Comparison of ENCODE assay signal across 15 mouse cellular contexts in the genomic region with DNA sequence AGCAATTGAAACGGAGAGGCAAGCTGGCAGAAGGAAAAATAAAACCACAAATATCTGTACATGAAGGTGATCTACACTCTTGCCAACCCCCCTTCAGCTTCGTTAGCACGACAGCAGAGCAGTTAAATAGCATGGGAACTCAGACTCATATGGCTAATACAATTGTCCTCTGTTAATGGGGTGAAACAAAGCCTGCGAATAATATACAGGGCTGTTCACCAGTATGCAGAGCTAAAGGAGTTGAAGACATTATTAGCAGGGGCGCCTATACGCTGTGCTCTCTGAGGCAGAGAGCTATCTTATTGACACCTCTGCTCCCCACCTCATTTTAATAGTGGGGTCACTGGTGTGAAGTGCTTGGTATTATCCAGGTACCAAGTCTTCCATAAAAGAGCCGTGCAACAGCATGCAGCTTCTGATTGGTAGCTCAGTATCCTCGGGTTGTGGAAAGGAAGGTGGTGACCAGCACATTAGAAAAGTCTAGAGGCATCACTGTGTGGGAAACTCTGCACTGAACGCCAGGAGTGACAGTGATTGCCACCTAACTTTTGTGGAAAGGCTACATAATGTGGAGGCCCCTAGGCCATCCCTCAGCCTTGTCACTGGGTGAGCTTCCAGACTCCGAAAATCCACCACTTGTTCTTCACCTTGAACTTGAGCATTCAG. TPM values are rescaled to one million over a fixed set of nuclear protein-coding genes. Genes with fewer than 3 reads are reported as not detected.
DNase-seq lines count a peak whose midpoint lies in the region; ATAC-seq lines count a peak whose summit lies in the region.
"Had no signal": no experiment of that assay in that cellular context is flagged by ENCODE, and none has a peak within 500 bp of the region (broad histone marks: within the 10 kb centered on the region; RNA-seq: fewer than 3 reads in every experiment).

No protein-coding gene starts in this region.

- no peak for DNase-seq in heart, postnatal 4 days
- DNase-seq in midbrain, embryonic 14.5 days, result no peak
- DNase-seq in retina, postnatal 1 day, result peak; percentile 64
- DNase-seq in layer of hippocampus, postnatal 10 days (ENCODE audit: low spot score in 2 of 2), result no peak
- DNase-seq: adrenal gland, postnatal 36 days; cerebellum, postnatal 36 days; left cerebral cortex, postnatal 4 days; liver, embryonic 13.5 days; right cerebral cortex, postnatal 14 days had no signal

- H3K9ac ChIP-seq in heart, embryonic 15.5 days, result no peak overlapping the region
- no peak overlapping the region for H3K9ac ChIP-seq in midbrain, embryonic 16.5 days (ENCODE audit: low read depth, low read length)
- no peak overlapping the region for H3K9ac ChIP-seq in midbrain, embryonic 14.5 days (replicated peaks; ENCODE audit: low read length)
- peak overlapping the region; percentile 49; the same call in 1 of the 2 replicates for H3K9ac ChIP-seq in hindbrain, embryonic 13.5 days
- H3K9ac ChIP-seq: liver, embryonic 13.5 days had no signal

- H3K9me3 ChIP-seq in heart, embryonic 15.5 days (replicated peaks), result no peaks in the 10 kb centered on the region
- H3K9me3 ChIP-seq in midbrain, embryonic 16.5 days (replicated peaks; ENCODE audit: control insufficient read depth, low read length, poor library complexity, severe bottlenecking), result no peaks in the 10 kb centered on the region
- H3K9me3 ChIP-seq in midbrain, embryonic 14.5 days (ENCODE audit: control insufficient read depth, low read length), result no peaks in the 10 kb centered on the region
- no peaks in the 10 kb centered on the region for H3K9me3 ChIP-seq in hindbrain, embryonic 13.5 days
- H3K9me3 ChIP-seq: liver, embryonic 13.5 days; midbrain, embryonic 10.5 days had no signal

- H3K27me3 ChIP-seq in heart, embryonic 15.5 days, result no peaks in the 10 kb centered on the region
- no peaks in the 10 kb centered on the region for H3K27me3 ChIP-seq in midbrain, embryonic 16.5 days (ENCODE audit: control insufficient read depth, insufficient read depth, low read depth, low read length)
- H3K27me3 ChIP-seq in midbrain, embryonic 14.5 days (ENCODE audit: control insufficient read depth, insufficient read depth, low read length), result no peaks in the 10 kb centered on the region
- no peaks in the 10 kb centered on the region for H3K27me3 ChIP-seq in hindbrain, embryonic 13.5 days
- H3K27me3 ChIP-seq: liver, embryonic 13.5 days had no signal

- no peak for ATAC-seq in heart, embryonic 15.5 days (replicated peaks; ENCODE audit: insufficient number of reproducible peaks, insufficient read depth, low FRiP score, low read depth)
- 0 out of 2 replicates have a peak, but pooled peaks have one; percentile 9 for ATAC-seq in midbrain, embryonic 16.5 days
- ATAC-seq in midbrain, embryonic 14.5 days (ENCODE audit: low FRiP score, low TSS enrichment), result no peak
- peak; percentile 76 for ATAC-seq in hindbrain, embryonic 13.5 days (ENCODE audit: low FRiP score)
- no peak for ATAC-seq in megakaryocyte progenitor cell, adult 5-6 weeks (replicated peaks; ENCODE audit: poor library complexity)
- ATAC-seq: lung, postnatal 0 days had no signal

- H3K36me3 ChIP-seq in heart, embryonic 15.5 days, result no peaks in the 10 kb centered on the region
- H3K36me3 ChIP-seq in midbrain, embryonic 16.5 days (ENCODE audit: control insufficient read depth, insufficient read depth, low read length), result no peaks in the 10 kb centered on the region
- no peaks in the 10 kb centered on the region for H3K36me3 ChIP-seq in midbrain, embryonic 14.5 days (ENCODE audit: control insufficient read depth, insufficient read depth, low read length)
- no peaks in the 10 kb centered on the region for H3K36me3 ChIP-seq in hindbrain, embryonic 13.5 days
- H3K36me3 ChIP-seq: liver, embryonic 13.5 days had no signal

- peak overlapping the region; percentile 9; the same call in 1 of the 2 replicates for H3K27ac ChIP-seq in heart, embryonic 15.5 days
- no peak overlapping the region for H3K27ac ChIP-seq in midbrain, embryonic 16.5 days (ENCODE audit: low read length)
- H3K27ac ChIP-seq in midbrain, embryonic 14.5 days (replicated peaks; ENCODE audit: low read depth, low read length), result no peak overlapping the region
- H3K27ac ChIP-seq in hindbrain, embryonic 13.5 days, result peak overlapping the region; percentile 55
- H3K27ac ChIP-seq: liver, embryonic 13.5 days; midbrain, embryonic 10.5 days had no signal

- H3K4me3 ChIP-seq in heart, embryonic 15.5 days, result no peak overlapping the region
- H3K4me3 ChIP-seq in midbrain, embryonic 16.5 days (ENCODE audit: low read depth, low read length), result no peak overlapping the region
- no peak overlapping the region for H3K4me3 ChIP-seq in midbrain, embryonic 14.5 days (replicated peaks; ENCODE audit: low read depth, low read length)
- H3K4me3 ChIP-seq in hindbrain, embryonic 13.5 days, result no peak overlapping the region
- H3K4me3 ChIP-seq: liver, embryonic 13.5 days; midbrain, embryonic 10.5 days had no signal

- H3K4me1 ChIP-seq in heart, embryonic 15.5 days (replicated peaks), result peaks cover 64% of the 10 kb centered on the region
- peaks cover 5% of the 10 kb centered on the region; the same call in 1 of the 2 replicates for H3K4me1 ChIP-seq in midbrain, embryonic 16.5 days (ENCODE audit: control insufficient read depth, insufficient read depth, low read length)
- no peaks in the 10 kb centered on the region for H3K4me1 ChIP-seq in midbrain, embryonic 14.5 days (ENCODE audit: control insufficient read depth, insufficient read depth, low read length)
- peaks cover 33% of the 10 kb centered on the region for H3K4me1 ChIP-seq in hindbrain, embryonic 13.5 days (replicated peaks)

- WGBS in heart, embryonic 15.5 days, result 67% methylated on average over 10 of the region's 10 CpGs
- WGBS in midbrain, embryonic 16.5 days, result 65% methylated on average over 10 of the region's 10 CpGs
- WGBS in midbrain, embryonic 14.5 days, result 66% methylated on average over 10 of the region's 10 CpGs
- WGBS in hindbrain, embryonic 13.5 days, result 53% methylated on average over 10 of the region's 10 CpGs

- no peak overlapping the region for H3K4me2 ChIP-seq in heart, embryonic 15.5 days
- H3K4me2 ChIP-seq in midbrain, embryonic 16.5 days (ENCODE audit: low read length), result no peak overlapping the region
- no peak overlapping the region for H3K4me2 ChIP-seq in midbrain, embryonic 14.5 days (ENCODE audit: low read length)
- H3K4me2 ChIP-seq in hindbrain, embryonic 13.5 days, result no peak overlapping the region
- H3K4me2 ChIP-seq: liver, embryonic 13.5 days had no signal

RNA-seq across cellular contexts. Expression of gene Etv6, which starts 23.5 kb away (rescaled TPM):
- 9.9 and 11.4 TPM in 2 replicates for polyA plus RNA-seq in heart, embryonic 15.5 days (2015; fragmentation: Nextera tagmentation; extraction: Ambion mirVana)
- total RNA-seq in heart, postnatal 4 days (2021), result 10 to 100 TPM; 28.9 to 32.0 TPM
- polyA plus RNA-seq in midbrain, embryonic 16.5 days (2015; fragmentation: Nextera tagmentation; extraction: Ambion mirVana), result 3.4 and 3.9 TPM in 2 replicates
- polyA plus RNA-seq in midbrain, embryonic 14.5 days (2014; fragmentation: Nextera tagmentation; extraction: Ambion mirVana), result 4.1 and 7.9 TPM in 2 replicates
- 5.9 and 6.4 TPM in 2 replicates for polyA plus RNA-seq in hindbrain, embryonic 13.5 days (2015; fragmentation: Nextera tagmentation; extraction: Ambion mirVana)
- total RNA-seq in megakaryocyte progenitor cell, adult 5-6 weeks (2015), result 124 TPM in 2 replicates
- total RNA-seq in megakaryocyte progenitor cell, adult 5-6 weeks (2017), result 67.1 and 76.4 TPM in 2 replicates
- 10 to 100 TPM; 12.0 to 13.8 TPM for total RNA-seq in layer of hippocampus, postnatal 10 days (2021)

Comparison
In these comparisons a context has a peak if more than half of its experiments do, and no peak if none do; other contexts are left out.
1. ATAC-seq: peak in midbrain, embryonic 16.5 days (single experiment) and hindbrain, embryonic 13.5 days (single experiment); none in heart, embryonic 15.5 days (single experiment), midbrain, embryonic 14.5 days (single experiment) and megakaryocyte progenitor cell, adult 5-6 weeks (single experiment).
2. H3K27ac ChIP-seq: peak in heart, embryonic 15.5 days (single experiment) and hindbrain, embryonic 13.5 days (single experiment); none in midbrain, embryonic 16.5 days (single experiment) and midbrain, embryonic 14.5 days (single experiment).